Mouse (Mus musculus) urinary bladder, adult 18-20 months (tissue): Measurements from ENCODE around the gene Neu4.
"Not testable (repeated sequence)": the region's sequence is repeated elsewhere in the genome, so short reads cannot be mapped to it uniquely, and the experiment has no call there.

Experiments used
- DNase-seq, 2 experiments: peaks; one replicate each; pipeline ENCODE4 v3.0.0; 2022; ENCODE audit warnings: low spot score in 2 of 2, mixed read lengths in 2 of 2

Gene Neu4

GRCm38 (mm10) chr1:94053530-94054216, 33.4 kb downstream of the Neu4 start:
- DNase-seq: no peak

GRCm38 (mm10) chr1:94054481-94054880, 34.2 kb downstream of the Neu4 start:
- DNase-seq: no peak

- no peak for DNase-seq
Measured at GRCm38 (mm10) chr1:94055966-94056365, 35.7 kb downstream of the Neu4 start.

GRCm38 (mm10) chr1:94057401-94057800, 37.1 kb downstream of the Neu4 start:
- DNase-seq: no peak

- DNase-seq: not testable (repeated sequence)
Measured at GRCm38 (mm10) chr1:94058281-94058680, 38.0 kb downstream of the Neu4 start.

- no peak for DNase-seq
Measured at GRCm38 (mm10) chr1:94074756-94075155, 54.5 kb downstream of the Neu4 start.

- DNase-seq: no peak
Measured at GRCm38 (mm10) chr1:94076702-94077101, 56.5 kb downstream of the Neu4 start.
